Mouse (Mus musculus): ENCODE results near the gene Kcnrg.

The Kcnrg gene

GRCm38 (mm10) chr14:61647182-61647880 lies 40.1 kb downstream of the Kcnrg start:
- DNase-seq = peak; percentile 94

GRCm38 (mm10) chr14:61647881-61648684 lies 40.8 kb downstream of the Kcnrg start:
- DNase-seq = peak; percentile 96

- DNase-seq = peak; percentile 100
Measured at GRCm38 (mm10) chr14:61648685-61649504, 41.6 kb downstream of the Kcnrg start.

GRCm38 (mm10) chr14:61650291-61650960 lies 43.2 kb downstream of the Kcnrg start:
- no peak for DNase-seq

GRCm38 (mm10) chr14:61656469-61656868 lies 49.2 kb downstream of the Kcnrg start:
- no peak for DNase-seq

GRCm38 (mm10) chr14:61661496-61661895 lies 54.2 kb downstream of the Kcnrg start:
- no peak for DNase-seq

GRCm38 (mm10) chr14:61662307-61662706 lies 55.0 kb downstream of the Kcnrg start:
- no peak for DNase-seq

Measured in heart, adult 11 months (tissue).